Mouse (Mus musculus) hindbrain, embryonic 16.5 days (tissue): ENCODE data around the gene Olfr715b. TPM values are rescaled to one million over a fixed set of nuclear protein-coding genes. Genes with fewer than 3 reads are reported as not detected.
"Not testable (repeated sequence)": the region's sequence is repeated elsewhere in the genome, so short reads cannot be mapped to it uniquely, and the experiment has no call there.

Source experiments
- ATAC-seq: fragments of 200-750 bp; cut with Nextera tagmentation; 2 replicates; pipeline ENCODE4 v1.8.0; 2017; ENCODE audit warnings: moderate TSS enrichment, moderate library complexity
- H3K27ac ChIP-seq: fragments of 300-500 bp; sonication (generic); 2 replicates; pipeline ENCODE4 v1.5.1; 2014; ENCODE audit warnings: low read depth, mild to moderate bottlenecking, control low read depth, low read length, moderate library complexity
- H3K27me3 ChIP-seq: fragments of 300-500 bp; sonication (generic); replicated peaks from 2 replicates; pipeline ENCODE4 v1.6.1; 2014; ENCODE audit warnings: low read length; ENCODE audit not compliant: control insufficient read depth, insufficient read depth
- H3K36me3 ChIP-seq: fragments of 300-500 bp; sonication (generic); 2 replicates; pipeline ENCODE4 v1.6.1; 2014; ENCODE audit warnings: mild to moderate bottlenecking, low read length, moderate library complexity, mixed read lengths; ENCODE audit not compliant: control insufficient read depth, insufficient read depth
- H3K4me1 ChIP-seq: fragments of 300-500 bp; sonication (generic); 2 replicates; pipeline ENCODE4 v1.6.1; 2014; ENCODE audit warnings: low read depth, low read length; ENCODE audit not compliant: control insufficient read depth, insufficient read depth
- H3K4me2 ChIP-seq: fragments of 300-500 bp; sonication (generic); 2 replicates; pipeline ENCODE4 v1.6.1; 2014; ENCODE audit warnings: mild to moderate bottlenecking, low read length, control low read depth, moderate library complexity
- H3K4me3 ChIP-seq: fragments of 300-500 bp; sonication (generic); 2 replicates; pipeline ENCODE4 v1.5.1; 2014; ENCODE audit warnings: mild to moderate bottlenecking, low read length, control low read depth, moderate library complexity
- H3K9ac ChIP-seq: fragments of 300-500 bp; sonication (generic); 2 replicates; pipeline ENCODE4 v1.6.1; 2014; ENCODE audit warnings: low read depth, mild to moderate bottlenecking, control low read depth, low read length, moderate library complexity
- H3K9me3 ChIP-seq: fragments of 300-500 bp; sonication (generic); 2 replicates; pipeline ENCODE4 v1.6.1; 2014; ENCODE audit warnings: mild to moderate bottlenecking, low read length, moderate library complexity; ENCODE audit not compliant: control insufficient read depth
- WGBS: fragments of 180-500 bp; shearing (Covaris S2); extraction: QIAGEN DNeasy Blood & Tissue Kit; methylation state at CpG from one replicate; pipeline ENCODE4 v1.1.7; 2014; 5-methylcytosine and 5-hydroxymethylcytosine counted together
- polyA plus RNA-seq: library from polyadenylated mRNA; unstranded; fragments of >200 nt; fragmentation: Nextera tagmentation; extraction: Ambion mirVana; gene quantifications from 2 replicates; pipeline ENCODE4 v1.2.1, GENCODE M21; 2015

The Olfr715b gene
- polyA plus RNA-seq = not detected in 2 replicates

- not testable (repeated sequence) for ATAC-seq, H3K9me3 ChIP-seq, H3K36me3 ChIP-seq, H3K27ac ChIP-seq, H3K4me2 ChIP-seq, H3K4me1 ChIP-seq, H3K9ac ChIP-seq, H3K27me3 ChIP-seq, H3K4me3 ChIP-seq
- WGBS = 100% methylated on average over 1 of the region's 2 CpGs
These were observed at the start of gene Olfr715b for GRCm38 (mm10) chr7:107110269-107110668. TSS of gene Olfr715b (minus strand) at chr7:107110369.

- H3K4me1 ChIP-seq, H3K4me2 ChIP-seq, H3K36me3 ChIP-seq, H3K4me3 ChIP-seq, ATAC-seq, H3K27ac ChIP-seq, H3K9me3 ChIP-seq, H3K27me3 ChIP-seq, H3K9ac ChIP-seq: not testable (repeated sequence)
- WGBS = 78% methylated on average over 2 of the region's 2 CpGs
These were observed 27.9 kb upstream of the Olfr715b start, which contains the start of gene Olfr716 for GRCm38 (mm10) chr7:107138027-107138426. TSS of gene Olfr716 (plus strand) at chr7:107138327.

GRCm38 (mm10) chr7:107130983-107131382 is 20.8 kb upstream of the Olfr715b start, which contains the start of gene Olfr715:
TSS of gene Olfr715 (minus strand) at chr7:107131083.
- H3K4me2 ChIP-seq, H3K9me3 ChIP-seq, H3K9ac ChIP-seq, H3K4me3 ChIP-seq, H3K36me3 ChIP-seq, H3K27ac ChIP-seq, ATAC-seq, H3K27me3 ChIP-seq, H3K4me1 ChIP-seq: not testable (repeated sequence)
- WGBS = 100% methylated on average over 2 of the region's 3 CpGs

GRCm38 (mm10) chr7:107092920-107093319 is 17.2 kb downstream of the Olfr715b start, which contains the start of gene Olfr17:
TSS of gene Olfr17 (plus strand) at chr7:107093220.
- Histone ChIP-seq H3K36me3 (no peaks in the 10 kb centered on the region), H3K4me3 (no peak within 1 kb of the TSS), H3K4me1 (no peaks in the 10 kb centered on the region), H3K4me2 (no peak within 1 kb of the TSS), H3K9me3 (no peaks in the 10 kb centered on the region), H3K9ac (no peak within 1 kb of the TSS), H3K27me3 (no peaks in the 10 kb centered on the region), H3K27ac (no peak within 1 kb of the TSS)
- no peak for ATAC-seq
- 80% methylated on average over 1 of the region's 1 CpGs for WGBS

- no peak for ATAC-seq
- 93% methylated on average over 2 of the region's 2 CpGs for WGBS
- Histone ChIP-seq H3K27ac (no peak within 1 kb of the TSS), H3K4me2 (no peak within 1 kb of the TSS), H3K9me3 (no peaks in the 10 kb centered on the region), H3K4me1 (no peaks in the 10 kb centered on the region), H3K9ac (no peak within 1 kb of the TSS), H3K4me3 (no peak within 1 kb of the TSS), H3K36me3 (no peaks in the 10 kb centered on the region), H3K27me3 (no peaks in the 10 kb centered on the region)
These were observed 39.5 kb downstream of the Olfr715b start, which contains the start of gene Olfr714 for GRCm38 (mm10) chr7:107070681-107071080. TSS of gene Olfr714 (plus strand) at chr7:107070981.

Other genes with a start within 250 kb of the Olfr715b start
- gene Olfr704, start 247.2 kb downstream of the Olfr715b start, polyA plus RNA-seq = not detected in 2 replicates
- gene Olfr705, start 233.5 kb downstream of the Olfr715b start, polyA plus RNA-seq = not detected in 2 replicates
- gene Olfr706, start 222.2 kb downstream of the Olfr715b start, polyA plus RNA-seq = not detected in 2 replicates
- not detected in 2 replicates for gene Olfr707, start 209.1 kb downstream of the Olfr715b start, polyA plus RNA-seq
- gene Olfr1532-ps1, start 202.4 kb downstream of the Olfr715b start, polyA plus RNA-seq = not detected in 2 replicates
- gene Olfr709-ps1, start 178.2 kb downstream of the Olfr715b start, polyA plus RNA-seq = not detected in 2 replicates
- gene Olfr710, start 162.1 kb downstream of the Olfr715b start, polyA plus RNA-seq = not detected in 2 replicates
- not detected in 2 replicates for gene Olfr6, start 146.4 kb downstream of the Olfr715b start, polyA plus RNA-seq
- not detected in 2 replicates for gene Olfr711, start 134.9 kb downstream of the Olfr715b start, polyA plus RNA-seq
- not detected in 2 replicates for gene Olfr2, start 104.3 kb downstream of the Olfr715b start, polyA plus RNA-seq
- gene Olfr713, start 79.2 kb downstream of the Olfr715b start, polyA plus RNA-seq = not detected in 2 replicates
- not detected in 2 replicates for gene Olfr714, start 39.4 kb downstream of the Olfr715b start, polyA plus RNA-seq
- gene Olfr17, start 17.1 kb downstream of the Olfr715b start, polyA plus RNA-seq = not detected in 2 replicates
- gene Olfr715, start 20.7 kb upstream of the Olfr715b start, polyA plus RNA-seq = not detected in 2 replicates
- not detected in 2 replicates for gene Olfr716, start 28.0 kb upstream of the Olfr715b start, polyA plus RNA-seq
- not detected in 2 replicates for gene Nlrp14, start 56.6 kb upstream of the Olfr715b start, polyA plus RNA-seq
- gene Rbmxl2, start 99.1 kb upstream of the Olfr715b start, polyA plus RNA-seq = not detected in 2 replicates